Mouse (Mus musculus): ENCODE results near the gene Pigo.

Pigo gene

DNA sequence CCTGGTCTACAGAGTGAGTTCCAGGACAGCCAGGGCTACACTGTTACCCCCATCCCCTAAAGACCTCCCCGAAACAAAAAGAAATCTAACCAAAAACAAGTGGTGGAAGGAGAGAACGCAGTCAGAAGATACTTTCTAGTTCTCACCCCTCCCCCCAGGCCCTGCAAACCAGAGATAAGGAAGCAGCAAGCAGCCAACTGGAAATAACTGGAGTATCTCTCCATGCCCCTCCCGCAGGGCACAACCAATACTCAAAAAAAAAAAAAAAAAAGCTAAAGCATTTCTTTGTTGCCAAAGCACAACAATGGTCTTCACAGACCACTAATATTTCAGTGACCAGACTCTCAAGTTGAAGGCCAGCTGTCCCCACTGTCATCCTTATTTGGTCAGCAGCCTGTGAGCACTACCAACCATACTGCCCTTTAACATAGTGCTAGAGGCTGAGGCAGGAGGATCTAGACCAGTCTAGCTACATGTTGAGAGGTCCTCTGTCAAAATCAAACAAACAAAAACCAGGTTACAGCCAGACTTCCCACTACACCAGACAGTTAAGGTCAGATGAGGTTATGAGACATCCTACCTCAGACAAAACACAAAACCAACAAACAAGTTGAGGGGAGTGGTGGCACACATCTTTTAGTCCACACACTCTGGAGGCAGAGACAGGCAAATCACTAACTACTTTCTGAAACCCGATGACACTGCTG is 12.4 kb upstream of the Pigo start:
- no peak for DNase-seq (ENCODE audit: low read depth, low spot score)

- no peak for DNase-seq (ENCODE audit: low read depth, low spot score)
These were observed 10.7 kb upstream of the Pigo start for GRCm38 (mm10) chr4:43036356-43036755.

- DNase-seq (ENCODE audit: low read depth, low spot score), result no peak
These were observed 10.2 kb upstream of the Pigo start for GRCm38 (mm10) chr4:43035851-43036250.

DNA sequence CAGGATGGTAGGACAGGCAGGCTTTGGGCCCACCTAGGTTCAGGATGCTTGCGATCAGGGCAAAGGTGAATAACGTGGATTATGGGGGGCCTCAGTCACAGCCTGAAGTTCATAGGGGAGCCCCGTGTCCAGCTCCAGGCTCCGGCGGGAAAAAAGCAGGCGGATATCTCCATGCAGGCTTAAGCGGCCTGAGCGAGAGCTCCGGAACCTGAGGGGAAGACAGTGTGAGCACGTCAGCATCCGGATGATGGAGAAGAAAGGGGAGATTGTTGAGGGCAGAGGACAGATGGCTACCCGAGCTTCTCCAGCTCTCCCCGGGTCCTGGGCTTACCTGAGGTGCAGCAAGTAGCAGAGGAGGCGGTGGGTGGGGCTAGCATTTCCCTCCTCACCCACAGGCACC is 7.9 kb upstream of the Pigo start:
- no peak for DNase-seq (ENCODE audit: low read depth, low spot score)

- no peak for DNase-seq (ENCODE audit: low read depth, low spot score)
These were observed 6.9 kb upstream of the Pigo start for GRCm38 (mm10) chr4:43032501-43032900.

DNA sequence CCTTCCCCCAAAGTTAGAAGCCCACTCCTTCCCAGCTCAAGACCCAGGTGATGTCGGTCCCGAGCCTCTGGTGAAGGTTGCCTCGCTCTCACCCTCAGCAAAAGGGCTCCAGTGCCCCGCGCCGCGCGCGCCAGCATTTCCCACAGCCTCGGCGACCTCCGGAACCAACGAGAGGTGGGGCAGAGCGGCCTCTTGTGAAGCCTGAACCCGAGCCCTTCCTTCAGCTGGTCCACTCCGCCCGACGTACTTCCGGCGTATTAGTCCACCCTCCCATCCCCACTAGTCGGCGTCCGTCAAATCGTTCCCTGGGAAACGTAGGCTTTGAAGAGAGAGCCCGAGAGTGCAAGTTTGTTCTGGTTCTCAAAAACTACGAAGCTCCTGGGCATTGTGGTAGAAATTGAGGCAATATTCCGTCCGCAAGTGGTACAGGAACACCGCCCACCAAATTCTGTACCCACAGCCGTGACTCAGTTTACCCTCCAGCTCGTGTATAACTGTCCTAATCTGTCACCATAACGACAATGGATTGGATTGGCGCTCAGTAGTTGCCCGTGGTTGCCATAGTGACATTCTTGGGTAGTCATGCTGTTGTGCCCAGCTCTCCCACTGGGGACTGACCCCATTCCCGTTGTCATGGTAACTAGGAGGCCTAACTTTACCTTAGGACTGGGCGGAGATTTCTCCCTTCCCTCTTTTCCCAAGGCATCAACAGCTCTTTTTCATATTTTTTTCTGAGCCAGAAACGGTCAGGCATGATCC is 5.8 kb upstream of the Pigo start, which contains the start of gene Stoml2:
Stoml2 (minus strand) TSS at position 474 of the 759 bp plus-strand sequence.
- peak; percentile 97 for DNase-seq (ENCODE audit: low read depth, low spot score)

DNA sequence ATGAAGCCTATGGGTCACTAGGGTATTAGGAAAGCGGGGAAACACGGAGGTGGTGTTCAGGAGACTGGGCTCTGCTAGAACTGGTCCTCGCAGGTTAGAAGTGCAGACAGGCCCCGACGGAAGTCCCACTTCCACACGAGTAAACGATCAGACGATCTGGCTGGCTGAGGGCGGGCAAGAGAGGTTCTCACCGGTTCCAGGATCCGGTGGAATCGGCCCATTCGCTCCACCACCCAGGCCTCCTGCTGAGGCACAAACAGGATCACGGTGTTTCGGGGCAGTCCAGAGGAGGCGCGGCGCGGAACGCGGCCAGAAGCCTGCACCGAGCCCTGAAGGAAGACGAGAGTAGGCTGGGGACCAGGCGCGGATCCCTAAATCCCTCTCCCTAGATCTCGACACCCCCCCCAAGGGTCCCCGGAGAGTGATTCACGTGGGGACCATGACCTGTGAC is 5.2 kb upstream of the Pigo start:
- DNase-seq (ENCODE audit: low read depth, low spot score), result peak; percentile 74

- DNase-seq (ENCODE audit: low read depth, low spot score), result no peak
These were observed 4.7 kb upstream of the Pigo start for GRCm38 (mm10) chr4:43030352-43030751.

DNA sequence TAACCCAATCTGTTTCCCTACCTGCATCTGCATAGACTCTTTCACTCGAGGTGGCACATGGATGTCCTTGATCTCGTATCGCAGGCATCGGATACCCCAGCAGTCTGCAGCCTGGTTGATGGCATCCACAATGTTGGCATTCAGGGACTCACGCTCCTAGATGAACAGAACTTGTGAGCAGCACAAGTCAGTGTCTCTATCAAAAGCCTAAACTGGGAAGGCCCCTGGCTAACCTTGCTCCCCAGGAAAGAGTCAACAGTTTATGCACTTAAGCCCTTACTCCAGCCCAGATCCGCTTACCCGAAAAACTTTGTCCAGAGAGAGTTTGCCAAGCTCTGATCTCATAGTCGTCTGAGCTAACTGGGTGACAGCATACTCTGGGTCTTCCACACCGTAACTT is 4.1 kb upstream of the Pigo start:
- no peak for DNase-seq (ENCODE audit: low read depth, low spot score)

DNA sequence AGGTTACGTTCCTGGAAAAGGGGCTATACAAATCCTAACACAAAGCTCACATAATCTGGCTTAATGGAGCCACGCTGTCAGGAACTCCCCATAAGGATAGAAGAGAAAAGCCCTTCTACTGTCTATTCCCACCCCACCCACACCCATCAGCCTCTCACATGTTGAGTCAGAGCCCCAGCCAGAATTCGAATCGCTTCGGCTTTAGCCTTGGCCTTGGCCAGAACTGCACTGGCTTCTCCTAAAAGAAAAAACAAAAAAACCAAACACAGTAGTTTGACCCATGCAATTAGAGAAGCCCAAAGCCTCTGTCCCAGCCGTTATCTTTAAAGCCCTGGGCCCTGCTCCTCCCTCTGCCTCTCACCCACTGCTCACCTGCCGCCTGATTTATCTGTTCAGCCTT is 3.5 kb upstream of the Pigo start:
- DNase-seq (ENCODE audit: low read depth, low spot score), result no peak

DNA sequence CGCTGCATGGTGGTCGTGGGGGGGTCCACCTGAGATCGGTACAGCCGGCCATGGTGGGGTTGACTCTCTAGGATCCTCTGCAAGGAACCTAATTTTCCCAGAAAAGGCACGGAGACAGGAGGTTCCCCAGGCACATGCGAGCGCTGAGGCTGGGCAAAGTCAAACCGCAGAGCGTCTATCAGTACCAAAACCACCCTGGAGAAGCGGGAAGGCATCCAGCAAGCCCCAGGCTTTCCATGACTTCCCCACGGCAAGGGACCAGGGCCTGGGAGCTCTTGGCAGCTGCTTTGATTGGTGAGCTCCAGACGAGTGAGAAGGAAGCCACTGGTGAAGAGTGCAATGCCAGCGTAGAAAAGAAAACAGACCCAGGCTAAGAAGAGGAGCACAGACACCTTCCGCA is 946 bp downstream of the Pigo start:
- DNase-seq (ENCODE audit: low read depth, low spot score), result no peak

GRCm38 (mm10) chr4:43021341-43021740 is 4.3 kb downstream of the Pigo start:
- peak; percentile 74 for DNase-seq (ENCODE audit: low read depth, low spot score)

- peak; percentile 45 for DNase-seq (ENCODE audit: low read depth, low spot score)
These were observed 4.7 kb downstream of the Pigo start for GRCm38 (mm10) chr4:43020876-43021275.

DNA sequence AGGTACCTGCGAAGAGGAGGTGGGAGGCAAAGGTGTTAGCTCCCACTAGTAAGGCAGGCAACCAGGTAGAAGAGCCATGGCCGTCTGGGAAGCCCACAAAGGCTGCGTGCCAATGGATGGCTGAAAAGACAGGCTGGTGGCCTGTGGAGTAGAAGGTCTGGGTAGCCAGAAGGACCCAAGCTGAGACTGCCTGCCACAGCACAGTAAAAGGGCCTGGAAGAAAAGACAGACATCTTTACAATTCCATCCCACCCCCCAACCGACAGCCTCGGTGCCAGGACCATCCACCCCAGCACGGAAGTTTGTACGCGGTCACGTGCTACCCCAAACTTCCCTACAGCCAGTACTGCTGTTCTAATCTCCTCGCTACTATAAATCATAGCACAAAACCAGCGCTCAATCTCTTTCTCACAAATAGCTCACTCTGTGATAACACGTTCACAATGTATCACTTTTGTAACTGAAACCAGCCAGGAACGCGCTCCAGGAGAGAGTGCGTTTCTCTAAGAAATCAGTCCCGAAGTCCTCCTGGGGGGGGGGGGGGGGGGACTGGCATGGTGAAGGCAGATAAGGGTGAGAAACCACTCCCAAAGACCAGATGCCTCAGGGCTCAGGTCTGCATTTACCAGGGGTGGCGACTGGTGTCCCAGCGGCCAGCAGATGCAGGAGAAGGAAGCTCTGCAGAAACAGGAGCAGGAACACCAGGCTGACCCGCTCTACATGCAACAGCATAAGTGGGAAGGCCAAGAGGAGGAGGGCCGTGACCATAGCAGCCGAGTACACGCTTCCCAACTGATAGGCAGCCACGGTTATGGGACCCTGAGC is 5.8 kb downstream of the Pigo start:
- DNase-seq (ENCODE audit: low read depth, low spot score), result no peak

DNA sequence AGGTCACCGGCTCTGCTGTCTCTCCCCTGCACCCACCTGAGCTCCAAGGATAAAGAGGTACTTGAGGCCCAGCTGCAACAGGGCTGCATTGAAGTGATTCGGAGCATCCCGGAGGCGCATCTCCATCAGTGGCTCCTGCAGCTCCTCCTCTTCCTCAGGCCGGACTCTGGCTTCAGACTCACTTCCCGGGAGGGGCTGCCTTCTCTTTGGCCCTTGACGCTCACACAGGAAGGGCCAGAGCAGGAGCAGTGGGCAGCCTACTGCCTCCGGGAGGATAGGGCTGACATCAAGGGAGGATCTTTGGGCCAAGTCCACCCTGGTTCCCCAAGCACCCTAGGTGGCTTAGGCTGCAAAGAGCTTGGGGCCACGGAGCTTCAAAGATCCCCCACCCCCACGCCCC is 6.4 kb downstream of the Pigo start:
- no peak for DNase-seq (ENCODE audit: low read depth, low spot score)

- no peak for DNase-seq (ENCODE audit: low read depth, low spot score)
These were observed 7.5 kb downstream of the Pigo start for GRCm38 (mm10) chr4:43018156-43018555.

GRCm38 (mm10) chr4:43012091-43012490 is 13.5 kb downstream of the Pigo start:
- no peak for DNase-seq (ENCODE audit: low read depth, low spot score)

DNA sequence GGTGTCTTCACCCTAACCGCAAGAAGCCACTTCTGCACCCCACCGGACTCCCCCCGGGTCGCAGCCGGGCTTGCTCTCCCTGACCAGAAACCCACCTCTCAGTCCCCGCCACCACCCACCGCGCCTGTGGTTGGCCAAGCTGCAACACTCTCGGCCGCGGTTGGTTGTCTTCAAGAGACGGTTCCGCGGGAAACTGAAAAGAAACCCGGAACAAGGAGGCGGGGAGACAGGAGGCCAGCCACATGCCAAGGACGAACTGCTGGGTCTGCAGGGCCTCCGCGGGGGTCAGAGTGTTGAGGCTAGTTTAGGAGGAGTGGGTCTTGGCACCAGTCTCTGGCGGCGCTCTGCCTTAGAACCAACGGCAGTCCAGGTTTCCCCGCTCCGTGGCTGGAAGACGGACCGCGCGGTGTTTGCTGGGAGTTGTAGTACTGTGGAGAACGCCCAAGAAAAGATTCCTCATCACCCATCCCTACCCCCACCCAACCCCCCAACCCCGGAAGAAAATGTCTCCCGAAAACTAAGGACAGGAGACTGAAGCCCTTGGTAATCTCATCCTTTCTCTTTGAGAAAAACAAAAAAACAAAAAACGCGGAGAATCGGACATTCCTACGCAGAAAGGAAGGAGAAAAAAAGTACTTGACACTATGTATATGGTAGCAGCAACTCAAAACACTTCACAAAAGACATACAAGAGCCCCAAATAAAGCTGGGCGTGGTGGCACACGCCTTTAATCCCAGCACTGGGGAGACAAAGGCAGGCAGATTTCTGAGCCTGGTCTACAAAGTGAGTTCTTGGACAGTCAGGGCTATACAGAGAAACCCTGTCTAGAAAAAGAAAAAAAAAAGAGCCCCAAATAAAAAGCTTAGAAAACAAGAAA is 15.2 kb downstream of the Pigo start, which contains the start of gene Fancg:
Fancg (minus strand) TSS at position 346 of the 878 bp plus-strand sequence.
- peak; percentile 87 for DNase-seq (ENCODE audit: low read depth, low spot score)

DNA sequence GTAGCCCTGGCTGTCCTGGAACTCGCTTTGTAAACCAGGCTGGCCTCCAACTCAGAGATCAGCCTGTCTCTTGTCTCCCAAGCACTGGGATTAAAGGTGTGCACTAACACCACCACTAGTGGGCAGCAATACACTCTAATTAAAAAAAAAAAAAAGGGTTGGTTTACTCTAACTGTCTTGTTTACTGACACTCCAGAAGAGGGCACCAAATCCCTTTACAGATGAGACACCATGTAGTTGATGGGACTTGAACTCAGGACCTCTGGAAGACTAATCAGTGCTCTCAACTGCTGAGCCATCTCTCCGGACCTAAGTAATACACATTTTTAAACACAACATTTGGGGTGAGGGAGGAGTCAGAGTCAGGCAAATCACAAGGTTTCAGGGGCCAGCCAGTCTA is 19.9 kb downstream of the Pigo start:
- peak; percentile 83 for DNase-seq (ENCODE audit: low read depth, low spot score)

- DNase-seq (ENCODE audit: low read depth, low spot score), result no peak
These were observed 20.7 kb downstream of the Pigo start for GRCm38 (mm10) chr4:43004951-43005350.
